Mouse (Mus musculus) embryonic facial prominence, embryonic 10.5 days (tissue): ENCODE measurements around the gene Pde4d. TPM values are rescaled to one million over a fixed set of nuclear protein-coding genes. Genes with fewer than 3 reads are reported as not detected.

Experiments used
- DNase-seq: peaks from one replicate; pipeline ENCODE4 v3.0.0-alpha.2; 2017; ENCODE audit warnings: low spot score
- H3K27ac ChIP-seq: fragments of 300-500 bp; sonication (generic); replicated peaks from 2 replicates; pipeline ENCODE4 v1.5.1; 2016; ENCODE audit warnings: mild to moderate bottlenecking
- H3K27me3 ChIP-seq: fragments of 300-500 bp; sonication (generic); replicated peaks from 2 replicates; pipeline ENCODE4 v1.6.1; 2016; ENCODE audit warnings: low read depth, mild to moderate bottlenecking; ENCODE audit not compliant: poor library complexity, severe bottlenecking
- H3K36me3 ChIP-seq: fragments of 300-500 bp; sonication (generic); replicated peaks from 2 replicates; pipeline ENCODE4 v1.6.1; 2016; ENCODE audit warnings: mild to moderate bottlenecking, moderate library complexity
- H3K4me1 ChIP-seq: fragments of 300-500 bp; sonication (generic); 2 replicates; pipeline ENCODE4 v1.6.1; 2016
- H3K4me3 ChIP-seq: fragments of 300-500 bp; sonication (generic); 2 replicates; pipeline ENCODE4 v1.5.1; 2016; ENCODE audit warnings: mild to moderate bottlenecking, moderate library complexity
- H3K9me3 ChIP-seq: fragments of 300-500 bp; sonication (generic); 2 replicates; pipeline ENCODE4 v1.6.1; 2016; ENCODE audit warnings: mild to moderate bottlenecking
- WGBS: fragments of 180-500 bp; shearing (Covaris S2); methylation state at CpG from one replicate; pipeline ENCODE4 v1.1.7; 2016; 5-methylcytosine and 5-hydroxymethylcytosine counted together
- polyA plus RNA-seq: library from polyadenylated mRNA; unstranded; fragments of >200 nt; fragmentation: Nextera tagmentation; extraction: Ambion mirVana; gene quantifications from 2 replicates; pipeline ENCODE4 v1.2.1, GENCODE M21; 2016

Gene Pde4d
- polyA plus RNA-seq, 1 experiment from 2014 or later = 19.7 TPM

- WGBS = 86% methylated on average over 11 of the region's 11 CpGs
Measured at GRCm38 (mm10) chr13:108448348-108448931, 1.3 kb upstream of the Pde4d start.

GRCm38 (mm10) chr13:108451122-108451521 is 1.4 kb downstream of the Pde4d start:
- no peaks in the 10 kb centered on the region for H3K9me3 ChIP-seq
- no peak overlapping the region for H3K27ac ChIP-seq
- no peak for DNase-seq
- peaks cover 11% of the 10 kb centered on the region for H3K4me1 ChIP-seq
- H3K27me3 ChIP-seq = no peaks in the 10 kb centered on the region
- no peak overlapping the region for H3K4me3 ChIP-seq
- no peaks in the 10 kb centered on the region for H3K36me3 ChIP-seq
- WGBS = 89% methylated on average over 2 of the region's 2 CpGs

More at GRCm38 (mm10) chr13:108448348-108448931, 1.3 kb upstream of the Pde4d start:
- Histone ChIP-seq H3K36me3 (no peaks in the 10 kb centered on the region), H3K4me1 (peaks cover 11% of the 10 kb centered on the region), H3K27me3 (no peaks in the 10 kb centered on the region), H3K9me3 (no peaks in the 10 kb centered on the region), H3K4me3 (no peak overlapping the region), H3K27ac (no peak overlapping the region)
- DNase-seq = no peak

GRCm38 (mm10) chr13:108453064-108453919 is 3.5 kb downstream of the Pde4d start:
- Histone ChIP-seq H3K4me3 (no peak overlapping the region), H3K27ac (no peak overlapping the region), H3K27me3 (no peaks in the 10 kb centered on the region), H3K36me3 (no peaks in the 10 kb centered on the region), H3K4me1 (peaks cover 11% of the 10 kb centered on the region), H3K9me3 (no peaks in the 10 kb centered on the region)
- DNase-seq = no peak
- WGBS = 83% methylated on average over 6 of the region's 6 CpGs

GRCm38 (mm10) chr13:108462518-108462917 is 12.8 kb downstream of the Pde4d start:
- Histone ChIP-seq H3K4me3 (no peak overlapping the region), H3K27me3 (no peaks in the 10 kb centered on the region), H3K4me1 (no peaks in the 10 kb centered on the region)

GRCm38 (mm10) chr13:108465755-108466154 is 16.0 kb downstream of the Pde4d start:
- Histone ChIP-seq H3K36me3 (no peaks in the 10 kb centered on the region), H3K4me1 (no peaks in the 10 kb centered on the region), H3K27ac (no peak overlapping the region), H3K4me3 (no peak overlapping the region), H3K27me3 (no peaks in the 10 kb centered on the region), H3K9me3 (no peaks in the 10 kb centered on the region)
- no peak for DNase-seq

More at GRCm38 (mm10) chr13:108462518-108462917, 12.8 kb downstream of the Pde4d start:
- Histone ChIP-seq H3K9me3 (0 out of 2 replicates have a peak, but pooled peaks cover 4% of the 10 kb centered on the region), H3K27ac (no peak overlapping the region), H3K36me3 (no peaks in the 10 kb centered on the region)
- DNase-seq = no peak
- 93% methylated on average over 5 of the region's 5 CpGs for WGBS

- Histone ChIP-seq H3K4me1 (no peaks in the 10 kb centered on the region), H3K36me3 (no peaks in the 10 kb centered on the region), H3K27me3 (no peaks in the 10 kb centered on the region), H3K27ac (no peak overlapping the region), H3K9me3 (no peaks in the 10 kb centered on the region), H3K4me3 (no peak overlapping the region)
- 56% methylated on average over 1 of the region's 1 CpGs for WGBS
- no peak for DNase-seq
Measured at GRCm38 (mm10) chr13:108467046-108467445, 17.3 kb downstream of the Pde4d start.

GRCm38 (mm10) chr13:108480451-108480850 is 30.7 kb downstream of the Pde4d start:
- no peak overlapping the region for H3K27ac ChIP-seq
- H3K4me3 ChIP-seq = no peak overlapping the region
- WGBS = 92% methylated on average over 3 of the region's 3 CpGs
- no peak for DNase-seq
- H3K9me3 ChIP-seq = no peaks in the 10 kb centered on the region
- no peaks in the 10 kb centered on the region for H3K36me3 ChIP-seq
- no peaks in the 10 kb centered on the region for H3K4me1 ChIP-seq
- H3K27me3 ChIP-seq = no peaks in the 10 kb centered on the region

- H3K4me1 ChIP-seq = no peaks in the 10 kb centered on the region
- no peaks in the 10 kb centered on the region for H3K36me3 ChIP-seq
- H3K9me3 ChIP-seq = no peaks in the 10 kb centered on the region
- no peak overlapping the region for H3K4me3 ChIP-seq
- H3K27ac ChIP-seq = no peak overlapping the region
- WGBS = 90% methylated on average over 6 of the region's 6 CpGs
- no peaks in the 10 kb centered on the region for H3K27me3 ChIP-seq
- no peak for DNase-seq
Measured at GRCm38 (mm10) chr13:108485036-108485435, 35.3 kb downstream of the Pde4d start.

GRCm38 (mm10) chr13:108487066-108487465 is 37.3 kb downstream of the Pde4d start:
- Histone ChIP-seq H3K9me3 (no peaks in the 10 kb centered on the region), H3K4me3 (no peak overlapping the region), H3K27me3 (no peaks in the 10 kb centered on the region), H3K4me1 (no peaks in the 10 kb centered on the region), H3K36me3 (no peaks in the 10 kb centered on the region), H3K27ac (no peak overlapping the region)
- WGBS = 88% methylated on average over 3 of the region's 3 CpGs
- DNase-seq = no peak

- Histone ChIP-seq H3K36me3 (no peaks in the 10 kb centered on the region), H3K27ac (no peak overlapping the region), H3K9me3 (no peaks in the 10 kb centered on the region), H3K4me3 (no peak overlapping the region), H3K4me1 (no peaks in the 10 kb centered on the region), H3K27me3 (no peaks in the 10 kb centered on the region)
- DNase-seq = no peak
Measured at GRCm38 (mm10) chr13:108489825-108490224, 40.1 kb downstream of the Pde4d start.

GRCm38 (mm10) chr13:108490872-108491271 is 41.1 kb downstream of the Pde4d start:
- no peaks in the 10 kb centered on the region for H3K4me1 ChIP-seq
- no peaks in the 10 kb centered on the region for H3K9me3 ChIP-seq
- no peaks in the 10 kb centered on the region for H3K36me3 ChIP-seq
- H3K27me3 ChIP-seq = no peaks in the 10 kb centered on the region
- H3K4me3 ChIP-seq = no peak overlapping the region
- DNase-seq = no peak
- H3K27ac ChIP-seq = no peak overlapping the region
- WGBS = 64% methylated on average over 2 of the region's 2 CpGs

GRCm38 (mm10) chr13:108492886-108493285 is 43.1 kb downstream of the Pde4d start:
- DNase-seq = no peak
- Histone ChIP-seq H3K4me1 (no peaks in the 10 kb centered on the region), H3K9me3 (no peaks in the 10 kb centered on the region), H3K4me3 (no peak overlapping the region), H3K27ac (no peak overlapping the region), H3K36me3 (no peaks in the 10 kb centered on the region), H3K27me3 (no peaks in the 10 kb centered on the region)

- no peaks in the 10 kb centered on the region for H3K27me3 ChIP-seq
- H3K9me3 ChIP-seq = no peaks in the 10 kb centered on the region
- peaks cover 11% of the 10 kb centered on the region for H3K4me1 ChIP-seq
- H3K27ac ChIP-seq = no peak overlapping the region
- DNase-seq = no peak
- no peak overlapping the region for H3K4me3 ChIP-seq
- H3K36me3 ChIP-seq = no peaks in the 10 kb centered on the region
- WGBS = 79% methylated on average over 2 of the region's 2 CpGs
Measured at GRCm38 (mm10) chr13:108494365-108494764, 44.6 kb downstream of the Pde4d start.
